ENCODE assay signal across 10 mouse cellular contexts in the genomic region with DNA sequence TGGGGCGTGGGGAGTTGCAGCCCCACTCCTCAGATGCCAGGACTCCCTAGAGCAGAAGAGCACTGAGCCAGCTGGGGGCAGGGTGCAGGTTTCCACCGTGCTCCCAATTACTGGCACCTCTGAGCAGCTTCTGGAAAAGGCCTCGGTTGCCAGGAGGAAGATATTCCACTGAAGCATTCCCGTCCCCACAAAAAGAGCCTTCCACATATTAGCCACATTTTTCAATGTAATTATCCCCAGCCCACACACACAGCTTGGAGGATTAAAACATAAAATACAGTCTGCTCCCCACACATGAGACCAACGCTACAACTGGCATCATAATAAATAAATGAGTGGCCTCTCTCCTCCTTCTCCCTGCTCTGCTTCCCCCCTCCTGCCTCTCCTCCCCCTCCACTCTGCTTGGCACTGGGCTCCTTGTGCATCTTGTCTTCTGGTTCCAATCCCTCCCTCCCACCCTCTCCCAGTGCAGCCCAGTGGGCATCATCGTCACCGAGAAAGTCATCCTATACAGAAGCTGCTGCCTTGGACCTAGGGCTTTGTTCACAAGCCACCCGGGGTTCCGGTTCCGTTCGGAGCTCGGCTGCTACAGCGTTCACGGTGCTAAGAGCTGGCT.
DNase-seq lines count a peak whose midpoint lies in the region; ATAC-seq and TF ChIP-seq lines count a peak whose summit lies in the region.
"Had no signal": no experiment of that assay in that cellular context is flagged by ENCODE, and none has a peak within 500 bp of the region (broad histone marks: within the 10 kb centered on the region; RNA-seq: fewer than 3 reads in every experiment).

No protein-coding gene starts in this region.

- peak overlapping the region; percentile 20; the same call in 1 of the 2 replicates for H3K9ac ChIP-seq in forebrain, embryonic 15.5 days (replicated peaks)
- H3K9ac ChIP-seq in neural tube, embryonic 13.5 days = peak overlapping the region; percentile 53
- no peak overlapping the region for H3K9ac ChIP-seq in intestine, embryonic 16.5 days (ENCODE audit: low read depth, low read length)
- H3K9ac ChIP-seq: heart, embryonic 15.5 days had no signal

- H3K4me3 ChIP-seq in forebrain, embryonic 15.5 days = no peak overlapping the region
- peak overlapping the region; percentile 33 for H3K4me3 ChIP-seq in left cerebral cortex, adult 2 months
- H3K4me3 ChIP-seq in neural tube, embryonic 13.5 days = 0 out of 2 replicates have a peak overlapping the region, but pooled peaks have one; percentile 2
- H3K4me3 ChIP-seq in intestine, embryonic 16.5 days (ENCODE audit: low read length) = no peak overlapping the region
- H3K4me3 ChIP-seq: heart, embryonic 15.5 days had no signal

- peak overlapping the region; percentile 15 for H3K4me2 ChIP-seq in forebrain, embryonic 15.5 days (replicated peaks)
- peak overlapping the region; percentile 39 for H3K4me2 ChIP-seq in neural tube, embryonic 13.5 days
- no peak overlapping the region for H3K4me2 ChIP-seq in intestine, embryonic 16.5 days (ENCODE audit: low read depth, low read length)
- H3K4me2 ChIP-seq: heart, embryonic 15.5 days had no signal

- H3K4me1 ChIP-seq in forebrain, embryonic 15.5 days = peaks cover 42% of the 10 kb centered on the region
- H3K4me1 ChIP-seq in neural tube, embryonic 13.5 days (replicated peaks) = peaks cover 50% of the 10 kb centered on the region
- peaks cover 4% of the 10 kb centered on the region for H3K4me1 ChIP-seq in intestine, embryonic 16.5 days (ENCODE audit: control insufficient read depth, insufficient read depth, low read length)
- H3K4me1 ChIP-seq: heart, embryonic 15.5 days had no signal

- intact Hi-C loops in left cerebral cortex, adult 2 months (cut with DNase I) = no loop called here

- TF ChIP-seq CTCF in left cerebral cortex, adult 2 months (IDR thresholded peaks at IDR 0.05) = no peak

- 17% methylated on average over 14 of the region's 14 CpGs for WGBS in forebrain, embryonic 15.5 days
- 23% methylated on average over 14 of the region's 14 CpGs for WGBS in neural tube, embryonic 13.5 days
- WGBS in intestine, embryonic 16.5 days = 54% methylated on average over 14 of the region's 14 CpGs

- peak overlapping the region; percentile 84 for H3K27ac ChIP-seq in forebrain, embryonic 15.5 days (replicated peaks)
- H3K27ac ChIP-seq in left cerebral cortex, adult 2 months = peak overlapping the region; percentile 86
- H3K27ac ChIP-seq in neural tube, embryonic 13.5 days (replicated peaks) = peak overlapping the region; percentile 96
- no peak overlapping the region for H3K27ac ChIP-seq in intestine, embryonic 16.5 days (ENCODE audit: low read length)
- H3K27ac ChIP-seq: heart, embryonic 15.5 days had no signal

- DNase-seq in cerebellum, postnatal 10 days = peak; percentile 75 to 76
- DNase-seq in cerebellum, adult 11-12 months = no peak
- peak; percentile 28 to 44 for DNase-seq in left cerebral cortex, adult 2 months (ENCODE audit: extremely low spot score in 1 of 2, low spot score in 2 of 2)
- no peak for DNase-seq in spleen, postnatal 10 days (ENCODE audit: low spot score in 2 of 2)
- no peak for DNase-seq in testis, postnatal 14 days (ENCODE audit: low spot score)
- DNase-seq: B cell, adult 2 months had no signal

- H3K36me3 ChIP-seq in forebrain, embryonic 15.5 days = no peaks in the 10 kb centered on the region
- no peaks in the 10 kb centered on the region for H3K36me3 ChIP-seq in neural tube, embryonic 13.5 days
- H3K36me3 ChIP-seq in intestine, embryonic 16.5 days (ENCODE audit: control insufficient read depth, insufficient read depth, low read length) = no peaks in the 10 kb centered on the region
- H3K36me3 ChIP-seq: heart, embryonic 15.5 days had no signal

- no peaks in the 10 kb centered on the region for H3K9me3 ChIP-seq in forebrain, embryonic 15.5 days
- H3K9me3 ChIP-seq in neural tube, embryonic 13.5 days = no peaks in the 10 kb centered on the region
- no peaks in the 10 kb centered on the region for H3K9me3 ChIP-seq in intestine, embryonic 16.5 days (ENCODE audit: control insufficient read depth, low read length)
- H3K9me3 ChIP-seq: heart, embryonic 15.5 days had no signal

- peak; percentile 65 for ATAC-seq in forebrain, embryonic 15.5 days (replicated peaks)
- peak; percentile 74 for ATAC-seq in neural tube, embryonic 13.5 days (ENCODE audit: low read depth)
- no peak for ATAC-seq in intestine, embryonic 16.5 days

- no peaks in the 10 kb centered on the region for H3K27me3 ChIP-seq in forebrain, embryonic 15.5 days
- H3K27me3 ChIP-seq in neural tube, embryonic 13.5 days = no peaks in the 10 kb centered on the region
- H3K27me3 ChIP-seq in intestine, embryonic 16.5 days (replicated peaks; ENCODE audit: control insufficient read depth, insufficient read depth, low read length) = no peaks in the 10 kb centered on the region
- H3K27me3 ChIP-seq: heart, embryonic 15.5 days had no signal

Comparison
In these comparisons a context has a peak if more than half of its experiments do, and no peak if none do; other contexts are left out.
1. DNase-seq: peak in cerebellum, postnatal 10 days (2 of 2) and left cerebral cortex, adult 2 months (2 of 2); none in cerebellum, adult 11-12 months (single experiment), spleen, postnatal 10 days (0 of 2) and testis, postnatal 14 days (single experiment).
2. H3K4me3 ChIP-seq: peak in left cerebral cortex, adult 2 months (single experiment) and neural tube, embryonic 13.5 days (single experiment); none in forebrain, embryonic 15.5 days (single experiment) and intestine, embryonic 16.5 days (single experiment).